Mouse (Mus musculus) heart, embryonic 12.5 days (tissue): Measurements from ENCODE around the gene Sh3gl2. TPM values are rescaled to one million over a fixed set of nuclear protein-coding genes. Genes with fewer than 3 reads are reported as not detected.

ENCODE experiments used
- ATAC-seq: fragments of 200-750 bp; cut with Nextera tagmentation; 2 replicates; pipeline ENCODE4 v1.8.0; 2017; ENCODE audit warnings: moderate TSS enrichment, moderate library complexity; ENCODE audit not compliant: insufficient number of reproducible peaks, low FRiP score
- H3K27ac ChIP-seq: fragments of 300-500 bp; sonication (generic); 2 replicates; pipeline ENCODE4 v1.5.1; 2016; ENCODE audit warnings: mild to moderate bottlenecking, moderate library complexity; ENCODE audit not compliant: poor library complexity, severe bottlenecking
- H3K27me3 ChIP-seq: fragments of 300-500 bp; sonication (generic); replicated peaks from 2 replicates; pipeline ENCODE4 v1.6.1; 2016; ENCODE audit warnings: mild to moderate bottlenecking, moderate library complexity
- H3K36me3 ChIP-seq: fragments of 300-500 bp; sonication (generic); 2 replicates; pipeline ENCODE4 v1.6.1; 2016; ENCODE audit warnings: mild to moderate bottlenecking, moderate library complexity
- H3K4me1 ChIP-seq: fragments of 300-500 bp; sonication (generic); replicated peaks from 2 replicates; pipeline ENCODE4 v1.6.1; 2016; ENCODE audit warnings: mild to moderate bottlenecking
- H3K4me2 ChIP-seq: fragments of 300-500 bp; sonication (generic); 2 replicates; pipeline ENCODE4 v1.6.1; 2016; ENCODE audit warnings: mild to moderate bottlenecking, moderate library complexity
- H3K4me3 ChIP-seq: fragments of 300-500 bp; sonication (generic); 2 replicates; pipeline ENCODE4 v1.5.1; 2016; ENCODE audit warnings: mild to moderate bottlenecking
- H3K9ac ChIP-seq: fragments of 300-500 bp; sonication (generic); 2 replicates; pipeline ENCODE4 v1.6.1; 2016; ENCODE audit warnings: mild to moderate bottlenecking, moderate library complexity
- H3K9me3 ChIP-seq: fragments of 300-500 bp; sonication (generic); replicated peaks from 2 replicates; pipeline ENCODE4 v1.6.1; 2016; ENCODE audit warnings: mild to moderate bottlenecking, moderate library complexity
- WGBS: fragments of 180-500 bp; shearing (Covaris S2); methylation state at CpG from one replicate; pipeline ENCODE4 v1.1.7; 2016; 5-methylcytosine and 5-hydroxymethylcytosine counted together
- polyA plus RNA-seq: library from polyadenylated mRNA; unstranded; fragments of >200 nt; fragmentation: Nextera tagmentation; extraction: Ambion mirVana; gene quantifications from 2 replicates; pipeline ENCODE4 v1.2.1, GENCODE M21; 2016

Sh3gl2 gene
- polyA plus RNA-seq, 1 experiment from 2014 or later, result 0.65 TPM

DNA sequence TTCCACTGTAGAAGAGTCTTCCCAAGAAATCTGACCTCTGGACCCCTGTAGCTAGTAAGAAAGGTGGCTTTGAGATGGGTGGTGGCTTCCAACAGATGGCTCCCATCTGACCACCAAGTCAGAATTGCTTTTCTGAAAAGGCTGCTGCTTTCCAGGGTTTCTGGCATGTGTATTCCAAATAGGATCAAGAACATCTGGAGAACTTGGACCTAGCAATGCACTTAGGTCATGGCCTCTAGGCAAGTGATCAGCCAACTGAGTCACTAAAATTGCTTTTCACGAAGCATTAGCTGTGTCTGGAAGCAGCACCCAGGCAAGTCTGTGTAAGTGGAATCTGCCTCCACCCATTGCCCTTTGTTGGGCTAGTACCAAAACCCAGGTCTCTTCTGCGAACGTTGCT lies 414.3 kb downstream of the Sh3gl2 start:
- WGBS, result 85% methylated on average over 3 of the region's 3 CpGs

DNA sequence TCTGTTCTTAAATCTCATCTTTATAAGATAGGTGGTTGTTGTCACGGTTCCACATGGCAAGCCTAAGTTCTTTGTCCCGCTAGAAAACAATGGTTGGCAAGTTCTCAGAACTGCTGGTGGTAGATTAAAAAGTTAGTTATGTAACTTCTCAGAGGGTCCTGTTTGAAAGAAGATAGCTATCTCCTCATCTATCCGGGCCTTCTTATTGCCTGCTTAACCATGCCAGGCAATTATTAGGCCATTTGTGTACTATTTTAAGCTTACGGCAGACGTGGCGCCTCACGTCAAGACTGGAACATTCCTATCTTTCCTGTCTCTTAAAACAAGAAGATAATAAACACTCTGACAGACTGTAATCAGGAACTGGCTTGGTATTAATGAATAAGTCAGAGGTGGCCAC lies 424.5 kb downstream of the Sh3gl2 start:
- no peak overlapping the region for H3K9ac ChIP-seq
- no peak overlapping the region for H3K4me3 ChIP-seq
- no peak for ATAC-seq
- no peaks in the 10 kb centered on the region for H3K9me3 ChIP-seq
- 42% methylated on average over 7 of the region's 7 CpGs for WGBS
- no peaks in the 10 kb centered on the region for H3K36me3 ChIP-seq
- no peaks in the 10 kb centered on the region for H3K27me3 ChIP-seq
- no peak overlapping the region for H3K27ac ChIP-seq
- H3K4me1 ChIP-seq, result peaks cover 7% of the 10 kb centered on the region; the same call in 1 of the 2 replicates
- no peak overlapping the region for H3K4me2 ChIP-seq

More for the DNA sequence above, 414.3 kb downstream of the Sh3gl2 start:
- Histone ChIP-seq H3K4me1 (no peaks in the 10 kb centered on the region), H3K4me2 (no peak overlapping the region), H3K27me3 (no peaks in the 10 kb centered on the region), H3K9ac (no peak overlapping the region), H3K9me3 (no peaks in the 10 kb centered on the region), H3K36me3 (no peaks in the 10 kb centered on the region), H3K27ac (no peak overlapping the region), H3K4me3 (no peak overlapping the region)
- ATAC-seq, result no peak

DNA sequence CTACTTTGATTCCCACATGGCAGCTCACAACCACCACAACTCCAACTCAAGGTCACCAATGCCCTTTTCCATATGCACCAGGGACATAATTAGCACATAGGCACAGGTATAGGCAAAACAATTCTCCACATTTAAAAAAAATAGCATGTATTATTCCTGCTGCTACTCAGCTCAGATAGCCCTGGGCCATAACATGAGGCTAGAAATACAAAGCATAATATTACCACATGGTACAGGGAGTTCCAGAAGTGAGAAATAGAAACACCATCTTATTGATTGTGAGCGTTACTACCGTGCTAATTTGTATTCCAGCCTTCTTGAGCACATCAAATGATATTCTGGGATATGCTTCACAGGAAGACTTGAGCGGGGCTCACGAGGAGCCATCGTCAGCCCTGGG lies 464.3 kb downstream of the Sh3gl2 start:
- no peak for ATAC-seq
- Histone ChIP-seq H3K4me3 (no peak overlapping the region), H3K9ac (no peak overlapping the region), H3K9me3 (no peaks in the 10 kb centered on the region), H3K4me2 (no peak overlapping the region), H3K4me1 (no peaks in the 10 kb centered on the region), H3K27ac (no peak overlapping the region), H3K36me3 (no peaks in the 10 kb centered on the region), H3K27me3 (no peaks in the 10 kb centered on the region)
- 85% methylated on average over 5 of the region's 5 CpGs for WGBS

DNA sequence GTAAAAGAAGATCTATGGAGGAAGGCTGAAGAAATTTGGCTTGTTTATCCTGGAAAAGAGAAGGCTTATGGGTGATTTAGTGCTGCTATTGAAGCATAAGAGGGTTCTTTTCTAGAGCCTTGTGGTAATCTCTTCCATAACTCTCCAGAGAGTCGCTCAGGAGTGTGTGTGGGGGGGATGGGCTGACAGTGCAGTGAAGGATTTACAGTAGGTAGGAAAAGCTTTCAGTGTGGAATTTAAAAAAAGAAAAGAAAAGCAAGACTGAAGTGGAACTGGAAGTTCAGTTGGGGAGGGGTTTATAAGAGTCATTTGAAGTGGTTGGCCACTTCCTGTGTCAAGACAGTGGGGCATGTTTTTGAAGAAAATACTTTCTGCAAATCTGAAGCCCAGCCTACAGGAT lies 464.8 kb downstream of the Sh3gl2 start:
- 53% methylated on average over 1 of the region's 1 CpGs for WGBS
- no peak for ATAC-seq
- no peak overlapping the region for H3K4me3 ChIP-seq
- H3K4me2 ChIP-seq, result no peak overlapping the region
- no peak overlapping the region for H3K9ac ChIP-seq
- H3K27me3 ChIP-seq, result no peaks in the 10 kb centered on the region
- H3K36me3 ChIP-seq, result no peaks in the 10 kb centered on the region
- H3K27ac ChIP-seq, result no peak overlapping the region
- no peaks in the 10 kb centered on the region for H3K4me1 ChIP-seq
- no peaks in the 10 kb centered on the region for H3K9me3 ChIP-seq

DNA sequence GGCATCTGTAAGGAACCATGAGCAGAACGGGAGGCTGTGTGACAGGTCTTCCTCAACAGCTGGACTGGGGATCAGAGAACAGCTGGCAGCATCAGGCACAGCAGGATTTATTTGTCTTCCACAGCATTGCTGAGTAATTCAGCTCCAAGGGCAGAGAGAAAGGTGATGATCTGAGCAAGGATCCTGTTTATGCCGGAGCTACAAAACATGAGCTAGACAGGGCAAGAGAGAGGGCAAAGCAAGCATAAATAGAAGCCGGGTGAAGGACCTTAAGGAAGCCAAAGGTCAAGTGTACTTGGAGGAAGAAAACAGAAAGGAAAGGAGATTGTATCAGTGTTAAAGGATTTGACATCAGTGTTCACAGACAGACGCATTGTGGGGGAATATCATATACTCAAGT lies 467.4 kb downstream of the Sh3gl2 start:
- Histone ChIP-seq H3K4me2 (no peak overlapping the region), H3K27me3 (no peaks in the 10 kb centered on the region), H3K27ac (no peak overlapping the region), H3K36me3 (no peaks in the 10 kb centered on the region), H3K4me3 (no peak overlapping the region), H3K9ac (no peak overlapping the region), H3K9me3 (no peaks in the 10 kb centered on the region), H3K4me1 (no peaks in the 10 kb centered on the region)
- no peak for ATAC-seq
- WGBS, result 49% methylated on average over 4 of the region's 4 CpGs

DNA sequence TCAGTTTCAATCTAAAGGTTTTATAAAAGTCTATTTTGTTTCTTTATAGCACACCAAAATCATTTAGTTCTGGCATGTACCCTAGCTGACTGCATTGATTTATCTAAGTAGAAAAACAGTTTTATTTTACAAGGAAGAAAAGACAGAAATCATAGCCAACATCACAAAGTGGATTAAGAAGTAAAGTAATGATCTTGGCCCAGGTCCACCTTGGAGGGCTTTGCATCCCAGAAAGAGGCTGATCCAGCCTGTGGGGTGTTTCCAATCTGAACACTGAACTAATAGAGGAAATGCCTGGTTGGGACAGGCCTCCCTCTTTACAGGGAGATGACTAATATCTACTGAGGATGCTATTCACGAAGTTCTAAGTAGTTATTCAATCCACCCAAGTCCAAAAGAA lies 472.7 kb downstream of the Sh3gl2 start:
- Histone ChIP-seq H3K4me2 (no peak overlapping the region), H3K9me3 (no peaks in the 10 kb centered on the region), H3K4me3 (no peak overlapping the region), H3K27ac (no peak overlapping the region), H3K9ac (no peak overlapping the region), H3K4me1 (no peaks in the 10 kb centered on the region), H3K27me3 (no peaks in the 10 kb centered on the region), H3K36me3 (no peaks in the 10 kb centered on the region)
- ATAC-seq, result no peak
- WGBS, result 43% methylated on average over 1 of the region's 1 CpGs

DNA sequence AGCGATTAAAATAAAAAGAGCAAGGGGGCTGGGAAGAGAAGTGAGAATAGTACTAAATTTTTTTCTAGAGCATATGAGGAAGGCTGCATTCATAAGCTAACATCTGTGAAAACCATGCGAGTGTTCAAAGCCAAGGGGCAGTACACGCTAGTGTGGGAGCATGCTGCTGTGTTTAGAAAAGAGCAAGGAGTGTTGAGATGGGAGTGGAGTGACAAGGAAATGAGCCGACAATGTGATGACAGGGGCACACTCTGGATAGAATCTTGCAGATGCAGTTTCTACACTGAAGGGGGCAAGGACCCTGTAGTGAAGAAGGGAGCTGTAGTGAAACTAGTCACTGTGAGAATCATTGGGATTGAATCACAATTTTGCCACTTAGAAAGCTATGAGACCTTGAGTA lies 481.2 kb downstream of the Sh3gl2 start:
- no peaks in the 10 kb centered on the region for H3K9me3 ChIP-seq
- no peak overlapping the region for H3K9ac ChIP-seq
- H3K27ac ChIP-seq, result no peak overlapping the region
- 38% methylated on average over 4 of the region's 4 CpGs for WGBS
- H3K4me1 ChIP-seq, result no peaks in the 10 kb centered on the region
- H3K4me2 ChIP-seq, result no peak overlapping the region
- no peak for ATAC-seq
- no peaks in the 10 kb centered on the region for H3K36me3 ChIP-seq
- H3K4me3 ChIP-seq, result no peak overlapping the region
- no peaks in the 10 kb centered on the region for H3K27me3 ChIP-seq
